Mouse (Mus musculus): ENCODE measurements at regions not wholly inside any gene's neighbourhood (a gene's known extent, or its start where the extent isn't known, plus 50 kb on each side); places are given as distances from the start of the nearest gene placed in this dataset.
"Not testable (repeated sequence)": the region's sequence is repeated elsewhere in the genome, so short reads cannot be mapped to it uniquely, and the experiment has no call there.

DNA sequence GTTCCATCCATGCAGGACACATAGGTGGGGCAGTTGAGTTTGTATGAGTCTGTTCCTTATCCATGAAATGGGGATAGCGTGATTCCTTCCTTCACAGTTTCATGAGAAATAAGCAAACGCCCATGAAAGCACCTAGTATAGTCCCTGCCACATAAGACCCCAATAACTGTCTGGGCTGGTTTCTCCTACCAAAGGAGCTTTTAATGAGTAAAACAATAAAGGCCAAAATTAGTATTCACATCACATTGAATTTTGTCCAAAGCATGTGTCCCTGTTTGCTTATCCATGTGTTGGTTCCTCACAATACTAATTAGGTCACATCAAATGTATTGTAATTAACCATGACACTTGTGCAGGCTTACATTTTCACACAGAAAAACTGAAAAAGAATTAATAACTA lies 221.3 kb downstream of the Prdm13 start:
- no peak for DNase-seq (ENCODE audit: low read depth)

DNA sequence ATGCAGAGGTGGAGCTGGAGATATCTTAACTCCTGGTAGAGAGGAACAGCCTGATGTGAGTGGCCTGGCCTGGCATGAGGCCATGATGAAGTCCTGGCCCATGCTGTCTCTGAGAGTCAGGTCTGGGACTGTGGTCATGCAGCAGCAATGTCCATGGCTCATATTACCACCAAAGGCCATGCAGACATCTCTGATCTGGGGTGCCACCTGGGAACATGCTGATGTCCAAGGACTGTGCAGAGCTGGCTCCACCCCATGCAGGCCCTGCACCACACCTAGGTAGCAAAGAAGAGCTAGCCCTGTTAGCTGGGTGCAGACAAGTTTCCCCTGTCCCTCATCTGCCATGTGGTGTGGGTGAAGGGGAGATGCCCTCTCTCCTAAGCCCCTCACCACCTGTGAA lies 244.5 kb downstream of the Prdm13 start:
- DNase-seq (ENCODE audit: low read depth), result no peak

DNA sequence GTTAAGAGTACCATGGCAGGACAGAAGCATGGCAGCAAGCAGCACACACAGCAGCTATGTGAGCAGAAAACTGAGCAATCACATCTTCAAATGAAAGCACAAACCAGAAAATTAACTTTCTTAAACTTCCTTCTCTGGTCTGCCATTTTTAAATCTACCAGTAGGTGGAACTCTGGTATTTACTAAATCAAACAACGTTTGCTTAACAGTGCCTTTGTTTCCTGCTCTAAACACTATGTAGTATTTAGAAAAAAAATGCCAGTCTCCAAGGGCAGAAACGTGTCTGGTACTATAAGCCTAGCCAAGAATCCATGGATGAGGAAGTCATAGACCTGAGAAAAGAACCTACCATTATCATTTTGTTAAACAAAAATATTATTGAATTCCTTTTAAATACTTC lies 249.1 kb downstream of the Prdm13 start:
- DNase-seq (ENCODE audit: low read depth), result peak; percentile 3

DNA sequence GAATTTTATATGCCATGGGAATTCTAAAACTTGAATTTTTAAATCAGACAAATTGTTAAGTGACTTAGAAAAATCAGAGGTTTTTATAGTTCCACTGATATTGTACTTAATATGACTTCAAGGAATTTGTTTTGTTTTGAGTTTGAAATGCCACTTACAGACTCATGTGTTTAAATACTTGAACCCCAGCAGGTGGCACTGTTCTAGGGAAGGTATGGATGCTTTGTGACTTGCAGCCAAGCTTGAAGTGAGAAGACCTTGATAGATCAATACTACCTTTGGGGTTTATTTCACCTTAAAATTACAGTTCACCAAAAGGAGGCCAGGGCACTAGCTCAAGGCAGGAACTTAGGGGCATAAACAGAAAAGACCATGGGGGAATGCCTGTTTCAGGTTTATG lies 277.9 kb downstream of the Prdm13 start:
- DNase-seq (ENCODE audit: low read depth), result peak; percentile 40

DNA sequence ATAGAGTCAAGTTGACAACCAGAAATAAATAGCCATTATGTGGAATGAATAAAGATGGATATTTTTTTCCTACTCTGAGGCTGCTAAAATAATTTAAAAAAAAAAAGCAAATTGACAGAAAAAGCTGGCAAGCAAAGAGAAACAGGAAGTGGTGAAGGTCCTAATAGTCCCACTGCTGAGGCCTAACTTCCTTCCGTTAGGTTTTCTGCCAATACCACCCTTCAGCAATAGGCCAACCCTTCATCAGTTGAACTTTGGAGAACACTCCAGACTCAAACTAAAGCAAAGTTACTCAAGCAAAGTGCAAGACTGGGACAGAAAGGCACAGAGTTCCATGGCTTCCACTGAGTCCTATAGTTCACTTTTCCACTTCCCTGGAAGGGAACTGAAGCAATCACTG lies 316.4 kb downstream of the Prdm13 start:
- DNase-seq (ENCODE audit: low read depth), result no peak

DNA sequence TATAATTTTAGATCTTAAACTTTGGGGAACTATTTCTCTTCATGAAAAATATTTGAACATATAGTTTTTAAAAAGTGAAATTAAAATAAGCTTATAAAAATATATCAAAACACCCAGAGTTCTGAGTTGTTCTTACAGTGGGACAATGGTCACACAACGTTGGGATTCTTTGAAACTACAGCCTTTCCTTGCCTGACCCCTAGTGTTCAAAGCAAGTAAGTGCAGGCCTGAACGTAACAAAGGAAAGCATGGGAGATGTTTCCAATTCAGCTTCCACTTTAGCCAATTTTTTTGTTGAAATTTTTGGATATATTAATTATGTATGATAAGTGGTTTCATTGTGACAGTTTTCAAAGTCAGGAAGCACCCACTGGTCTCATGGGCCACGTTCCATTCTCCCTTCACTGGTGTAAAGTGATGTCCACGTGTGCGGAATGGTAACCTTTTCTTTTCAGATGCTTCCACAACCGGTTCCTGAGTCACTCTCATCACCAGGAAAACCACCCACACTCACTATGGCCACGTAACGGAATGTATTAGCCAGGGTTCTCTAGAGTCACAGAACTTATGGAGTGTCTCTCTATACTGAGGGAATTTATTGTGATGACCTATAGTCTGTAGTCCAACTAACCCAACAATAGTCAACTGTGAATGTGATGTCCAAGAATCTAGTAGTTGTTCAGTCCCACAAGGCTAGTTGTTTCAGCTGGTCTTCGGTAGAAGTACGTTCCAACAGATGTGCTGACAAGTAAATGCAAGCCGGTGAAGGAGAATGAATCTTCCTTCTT lies 317.3 kb downstream of the Prdm13 start:
- DNase-seq (ENCODE audit: low read depth), result peak; percentile 24

DNA sequence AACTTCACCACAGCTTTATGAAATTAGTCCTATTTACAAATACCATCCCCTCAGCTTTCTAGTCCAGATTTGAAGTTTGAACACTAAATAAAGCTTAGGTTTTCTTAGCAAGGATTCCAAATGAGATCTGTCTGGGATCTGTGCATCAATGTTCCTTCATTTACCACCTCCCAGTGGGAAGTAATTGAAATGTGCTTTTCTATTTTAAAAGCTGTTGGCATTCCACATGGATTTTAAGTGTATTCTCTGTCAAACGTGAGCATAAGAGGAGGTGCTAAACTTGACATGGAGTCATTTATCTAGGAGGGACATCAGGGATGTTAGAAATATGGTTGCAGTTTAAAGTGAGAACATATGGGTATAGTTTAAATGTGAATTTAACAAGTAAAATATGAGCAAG lies 364.0 kb downstream of the Prdm13 start:
- DNase-seq (ENCODE audit: low read depth), result no peak

DNA sequence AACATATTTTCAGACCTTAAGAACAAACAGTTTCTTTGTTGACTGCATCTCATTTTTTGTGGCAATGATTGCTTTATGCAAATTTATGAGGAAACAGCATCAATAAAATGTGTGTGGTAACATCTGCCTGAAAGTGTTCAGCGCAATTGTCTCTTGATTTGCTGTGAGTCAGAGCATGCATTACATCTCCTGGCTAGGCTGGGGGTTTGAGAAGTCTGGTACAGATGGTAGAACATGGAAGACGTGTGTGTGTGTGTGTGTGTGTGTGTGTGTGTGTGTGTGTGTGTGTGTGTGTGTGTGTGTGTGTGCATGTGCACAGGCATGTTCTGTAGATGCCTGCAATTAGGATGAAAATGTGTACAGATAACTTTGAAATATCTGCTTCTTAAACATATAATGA lies 376.5 kb downstream of the Prdm13 start:
- not testable (repeated sequence) for DNase-seq (ENCODE audit: low read depth)

DNA sequence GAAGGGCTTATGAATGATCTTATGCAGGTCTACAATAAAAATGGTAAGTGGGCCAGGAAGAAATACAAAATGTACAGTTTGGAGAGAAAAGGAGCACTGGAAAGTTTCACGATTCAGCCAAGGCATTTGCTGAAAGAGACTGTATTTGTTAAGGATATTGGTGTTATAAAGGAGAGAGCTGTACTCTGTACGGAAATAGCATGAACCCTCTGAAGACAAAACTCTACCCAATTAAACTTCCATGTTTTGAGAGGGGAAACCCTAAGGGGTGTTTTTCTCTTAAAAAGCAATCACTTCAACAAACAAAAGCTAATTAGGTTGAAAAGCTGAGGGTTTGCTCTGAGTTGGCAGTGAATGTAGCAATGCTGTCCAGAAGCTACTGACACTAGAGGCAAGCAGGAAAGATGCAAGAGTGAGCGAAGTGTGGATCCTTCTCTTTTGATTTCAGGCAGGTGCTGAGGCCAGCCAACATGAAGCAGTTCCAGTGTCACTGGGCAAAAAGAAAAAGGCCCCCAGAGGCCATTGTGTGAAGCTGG lies 378.2 kb downstream of the Prdm13 start:
- no peak for DNase-seq (ENCODE audit: low read depth)

DNA sequence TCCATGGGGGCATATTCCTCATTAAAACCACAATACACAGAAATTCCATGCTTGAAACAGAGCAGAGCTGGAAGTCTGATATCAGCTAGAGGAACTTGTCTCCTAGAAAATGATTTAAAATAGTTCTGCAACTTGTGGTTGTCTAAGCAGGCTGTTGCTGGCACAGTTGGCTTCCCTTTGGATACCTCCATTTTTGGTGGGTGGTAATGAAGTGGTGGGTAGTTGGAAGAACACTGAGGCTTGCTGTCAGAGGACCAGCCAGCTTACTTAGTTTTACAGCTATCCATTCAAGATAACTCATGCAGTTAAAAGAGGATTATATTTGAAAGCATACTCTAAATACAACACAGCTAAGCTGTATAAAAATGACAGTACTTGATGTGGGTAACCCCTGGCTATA lies 385.6 kb downstream of the Prdm13 start:
- no peak for DNase-seq (ENCODE audit: low read depth)

DNA sequence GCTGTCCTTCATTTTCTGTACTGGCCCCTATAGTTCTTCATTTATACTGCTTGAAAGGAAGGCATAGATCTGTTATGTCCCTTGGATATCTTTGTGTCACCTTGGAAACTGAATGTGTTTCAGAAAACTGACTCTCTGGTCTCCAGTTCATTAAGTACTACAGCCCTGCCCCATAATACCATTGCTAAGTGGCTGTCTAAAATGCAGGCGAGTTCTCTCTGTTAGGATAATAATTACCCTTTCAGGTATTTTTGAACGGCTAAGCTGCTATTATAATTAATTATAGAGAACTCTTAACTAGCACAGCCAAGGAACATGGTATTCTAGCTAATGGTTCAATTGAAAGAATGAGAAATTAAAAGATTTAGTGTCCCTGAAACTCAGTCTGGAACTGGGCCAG lies 418.5 kb downstream of the Prdm13 start:
- DNase-seq (ENCODE audit: low read depth), result no peak

DNA sequence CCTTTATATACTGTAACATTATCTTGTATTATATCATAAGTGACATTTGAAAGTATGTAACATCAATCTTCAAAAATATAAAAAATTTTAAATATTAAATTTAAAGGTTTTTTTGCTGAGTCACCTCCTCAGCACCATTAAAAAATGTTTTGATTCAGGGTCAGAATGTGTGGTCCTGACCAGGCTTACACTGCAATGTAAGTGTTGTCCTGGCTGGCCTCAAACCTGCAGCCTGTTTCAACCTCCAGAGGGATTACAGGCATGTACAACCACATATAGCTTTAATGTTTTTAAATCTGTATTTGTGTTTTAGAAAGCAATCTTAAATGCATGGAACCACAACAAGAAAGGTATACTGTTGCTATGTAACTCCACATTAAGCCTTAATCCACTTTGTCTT lies 418.9 kb downstream of the Prdm13 start:
- no peak for DNase-seq (ENCODE audit: low read depth)

DNA sequence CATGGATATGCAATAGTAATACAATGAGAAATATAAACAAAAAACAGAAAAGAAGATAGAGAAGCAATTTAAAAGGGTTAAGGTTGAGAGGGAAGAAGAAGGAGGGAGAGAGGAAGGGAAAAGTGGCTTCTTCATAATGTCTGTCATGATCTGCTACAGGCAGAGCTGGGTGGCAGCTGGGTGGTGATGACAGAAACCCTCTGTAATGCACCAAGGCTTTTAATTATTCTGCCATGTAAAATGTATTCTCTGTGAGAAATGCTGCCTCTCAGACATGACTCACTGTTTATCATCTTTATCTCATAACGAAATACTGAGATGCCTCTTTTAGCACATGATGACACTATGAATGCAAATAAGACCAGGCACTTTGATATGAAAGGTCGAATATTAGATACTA lies 435.4 kb downstream of the Prdm13 start:
- DNase-seq (ENCODE audit: low read depth), result no peak

DNA sequence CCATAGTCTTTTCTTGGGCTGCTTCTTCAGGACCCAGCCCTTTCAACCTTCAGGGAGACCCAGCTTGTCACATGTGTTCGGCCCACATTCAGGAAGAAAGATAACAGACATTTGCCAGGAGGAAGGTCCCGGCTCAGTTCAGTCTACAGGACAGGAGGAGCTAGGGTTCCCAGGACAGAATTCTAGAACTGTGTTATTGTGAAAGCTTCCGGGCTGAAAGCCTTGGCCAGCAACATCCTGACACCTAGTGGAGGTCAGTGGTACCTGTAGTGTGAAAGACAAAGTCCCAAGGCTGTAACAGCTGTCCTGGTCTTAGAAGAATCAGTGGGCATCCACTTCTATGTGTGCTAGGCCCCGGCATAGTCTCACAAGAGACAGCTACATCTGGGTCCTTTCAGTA lies 463.1 kb downstream of the Prdm13 start:
- DNase-seq (ENCODE audit: low read depth), result peak; percentile 37

DNA sequence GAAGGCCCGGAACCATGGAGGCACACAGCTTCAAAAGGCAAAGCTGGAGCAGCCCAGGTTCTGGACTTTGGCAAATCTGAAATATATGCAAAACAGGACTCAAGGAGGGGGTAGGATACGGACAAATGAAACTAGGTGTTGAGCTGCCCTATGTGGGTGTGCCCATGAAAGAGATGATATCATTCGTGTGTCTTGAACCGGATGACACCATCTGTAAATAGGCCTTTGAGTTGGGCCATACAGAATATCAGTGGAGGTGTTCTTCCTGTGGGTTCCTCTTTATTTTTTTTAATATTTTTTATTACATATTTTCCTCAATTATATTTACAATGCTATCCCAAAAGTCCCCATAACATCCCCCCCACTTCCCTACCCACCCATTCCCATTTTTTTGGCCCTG lies 478.1 kb downstream of the Prdm13 start:
- no peak for DNase-seq (ENCODE audit: low read depth)

DNA sequence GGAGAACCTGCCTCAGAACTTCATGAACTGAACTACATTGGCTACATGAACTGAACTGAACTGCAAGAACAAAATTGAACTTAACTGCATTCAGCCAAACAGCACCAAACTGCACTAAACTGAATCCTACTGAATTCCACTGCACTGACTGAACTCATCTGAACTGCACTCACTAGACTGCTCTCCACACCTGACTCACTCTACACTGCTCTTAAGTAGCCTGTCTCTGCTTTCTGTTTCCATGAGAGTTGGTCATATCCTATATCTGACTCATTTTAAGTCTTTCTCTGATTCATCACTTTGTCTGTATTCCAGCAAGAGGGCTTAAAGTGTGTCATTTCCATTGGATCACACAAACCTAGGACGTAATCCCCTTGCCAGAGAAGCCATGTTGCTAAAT lies 490.1 kb downstream of the Prdm13 start:
- DNase-seq (ENCODE audit: low read depth), result no peak

DNA sequence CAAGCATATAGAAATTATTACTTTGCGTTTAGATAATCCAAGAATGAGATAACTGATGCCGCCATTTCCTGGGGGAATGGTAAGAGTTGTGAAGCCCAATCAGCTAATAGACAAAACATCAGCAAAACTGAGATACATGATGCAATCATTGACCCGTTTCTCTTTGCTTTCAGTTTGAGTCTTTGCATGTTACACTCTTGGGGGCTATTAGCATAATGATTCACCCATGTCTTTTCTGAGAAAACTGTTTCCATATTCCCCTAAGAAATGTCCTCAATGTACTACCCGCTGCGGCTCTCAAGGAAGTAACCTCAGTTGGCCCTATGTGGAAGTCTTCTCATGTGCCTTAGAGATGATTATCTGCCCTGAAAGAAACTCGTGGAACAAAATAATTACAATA lies 512.0 kb downstream of the Prdm13 start:
- no peak for DNase-seq (ENCODE audit: low read depth)

DNA sequence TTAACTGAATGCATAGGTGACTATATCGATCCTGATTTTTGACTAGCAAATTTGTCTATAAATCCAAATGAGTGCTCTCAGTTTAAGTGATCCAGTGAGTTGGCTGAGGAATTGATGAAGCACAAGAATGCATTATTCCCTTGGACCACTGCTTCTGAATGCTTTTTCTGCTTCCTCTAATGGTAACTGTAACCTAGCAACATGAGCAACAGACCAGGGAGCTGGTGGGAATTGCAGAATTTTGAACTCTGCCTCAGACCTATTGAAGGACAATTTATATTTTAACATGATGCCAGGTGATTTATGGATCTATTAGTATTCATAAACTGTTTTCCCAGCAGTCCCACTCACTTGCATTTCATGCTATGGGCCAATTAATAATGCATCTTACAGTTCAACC lies 512.7 kb downstream of the Prdm13 start:
- DNase-seq (ENCODE audit: low read depth), result no peak

DNA sequence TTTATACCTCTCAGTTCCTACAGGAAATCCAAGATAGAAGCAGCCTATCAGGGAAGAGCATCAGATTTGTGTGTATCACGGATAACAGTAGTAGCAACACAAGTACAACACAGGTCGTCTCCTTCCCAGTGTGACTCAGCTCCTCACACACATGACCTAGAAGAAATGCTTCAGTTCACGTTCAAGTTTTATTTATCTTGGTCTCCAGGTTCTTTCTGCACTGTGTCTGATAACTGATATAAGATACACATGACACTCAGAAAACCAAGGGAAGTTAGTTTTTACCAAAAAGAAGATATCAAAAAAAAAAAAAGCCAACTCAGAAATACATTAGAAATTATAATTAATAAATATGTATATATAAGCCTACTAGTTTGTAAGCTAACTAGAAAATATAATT lies 515.0 kb downstream of the Prdm13 start:
- no peak for DNase-seq (ENCODE audit: low read depth)

DNA sequence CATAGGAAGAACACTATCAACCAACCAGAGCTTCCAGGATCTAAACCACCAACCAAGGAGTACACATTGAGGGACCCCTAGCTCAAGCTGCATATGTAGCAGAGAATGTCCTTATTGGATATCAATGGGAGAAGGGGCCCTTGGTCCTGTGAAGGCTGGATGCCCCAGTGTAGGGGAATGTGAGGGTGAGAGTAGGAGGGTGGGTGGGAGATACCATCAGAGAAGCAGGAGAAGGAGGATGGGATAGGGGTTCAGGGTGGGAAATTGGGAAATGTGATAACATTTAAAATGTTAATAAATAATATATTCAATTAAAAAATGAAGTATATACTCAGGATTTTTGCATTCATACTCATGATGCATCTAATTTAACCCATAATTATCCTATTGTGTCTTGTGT lies 523.6 kb downstream of the Prdm13 start:
- no peak for DNase-seq (ENCODE audit: low read depth)

DNA sequence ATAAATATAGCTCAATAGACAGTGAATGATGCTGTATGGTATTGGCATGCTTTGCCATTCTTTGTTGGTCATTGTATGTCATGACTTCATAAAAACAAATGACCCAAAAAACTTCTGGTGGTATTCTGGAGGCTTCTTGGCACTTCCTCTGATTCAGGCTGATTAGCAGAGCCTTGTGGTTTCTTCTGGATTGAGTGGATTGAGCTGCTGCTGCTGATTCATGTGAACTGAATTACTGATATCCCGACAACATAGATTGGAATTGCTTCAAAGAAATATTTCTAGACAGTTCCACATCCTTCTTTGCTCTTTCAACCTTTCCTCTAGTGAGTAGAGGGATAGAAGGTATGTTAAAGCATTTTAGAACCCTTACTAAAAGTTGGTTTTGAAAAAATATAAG lies 559.9 kb downstream of the Prdm13 start:
- DNase-seq (ENCODE audit: low read depth), result no peak

DNA sequence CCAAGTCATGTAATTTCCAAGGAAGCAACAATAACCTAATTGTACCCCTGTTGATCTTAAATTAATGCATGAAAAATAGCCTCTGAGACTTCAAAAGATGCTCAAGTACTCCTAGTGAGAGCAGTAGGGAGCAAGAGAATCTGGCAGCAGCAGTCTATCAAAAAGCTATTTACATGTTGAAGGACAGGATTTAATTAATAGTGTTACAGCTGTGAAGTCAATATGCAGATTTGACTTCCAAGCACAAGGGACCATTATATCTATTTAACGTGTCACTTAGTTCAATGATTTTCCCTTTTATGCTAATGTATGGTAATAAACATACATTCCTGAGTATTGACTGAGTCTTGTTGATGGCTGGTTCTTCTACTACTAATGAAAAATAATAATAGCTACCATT lies 590.0 kb downstream of the Prdm13 start:
- no peak for DNase-seq (ENCODE audit: low read depth)

DNA sequence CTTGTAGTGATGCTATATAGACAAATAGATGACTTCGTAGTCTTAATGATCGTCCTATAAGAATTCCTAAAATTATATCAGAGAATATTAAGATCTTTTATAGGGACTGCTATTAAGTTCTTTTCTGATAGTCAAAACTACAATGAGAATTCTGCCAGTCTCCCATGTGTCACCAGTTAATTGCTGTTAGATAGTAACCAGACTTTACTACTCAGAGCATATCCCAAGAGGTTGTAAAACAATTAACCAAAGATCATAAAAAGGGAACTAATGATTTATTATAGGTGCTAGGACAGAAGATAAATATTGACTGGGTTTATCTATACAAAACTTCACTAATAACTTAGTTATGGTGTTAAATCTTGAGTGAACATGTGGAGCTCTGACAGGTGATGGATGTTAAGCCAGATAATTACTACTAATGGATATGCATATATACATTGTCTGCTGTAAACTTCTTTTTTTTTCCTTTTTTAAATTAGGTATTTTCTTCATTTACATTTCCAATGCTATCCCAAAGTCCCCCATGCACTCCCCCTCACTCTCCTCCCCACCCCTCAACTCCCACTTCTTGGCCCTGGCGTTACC lies 615.5 kb downstream of the Prdm13 start:
- DNase-seq (ENCODE audit: low read depth), result no peak

Measured in NIH3T3 (cell line).